Mouse (Mus musculus) heart, embryonic 13.5 days (tissue): ENCODE data around the gene Clec4g. TPM values are rescaled to one million over a fixed set of nuclear protein-coding genes. Genes with fewer than 3 reads are reported as not detected.
"Not testable (repeated sequence)": the region's sequence is repeated elsewhere in the genome, so short reads cannot be mapped to it uniquely, and the experiment has no call there.

Source experiments
- ATAC-seq: fragments of 200-750 bp; cut with Nextera tagmentation; 2 replicates; pipeline ENCODE4 v1.8.0; 2017; ENCODE audit warnings: moderate TSS enrichment; ENCODE audit not compliant: insufficient number of reproducible peaks, low FRiP score, low TSS enrichment; ENCODE audit errors: extremely low read depth
- H3K27ac ChIP-seq: fragments of 300-500 bp; sonication (generic); replicated peaks from 2 replicates; pipeline ENCODE4 v1.5.1; 2015; ENCODE audit warnings: moderate library complexity, mild to moderate bottlenecking, inconsistent platforms
- H3K27me3 ChIP-seq: fragments of 300-500 bp; sonication (generic); replicated peaks from 2 replicates; pipeline ENCODE4 v1.6.1; 2015; ENCODE audit warnings: mild to moderate bottlenecking, inconsistent platforms
- H3K36me3 ChIP-seq: fragments of 300-500 bp; sonication (generic); 2 replicates; pipeline ENCODE4 v1.6.1; 2015; ENCODE audit warnings: mild to moderate bottlenecking, inconsistent platforms
- H3K4me1 ChIP-seq: fragments of 300-500 bp; sonication (generic); 2 replicates; pipeline ENCODE4 v1.6.1; 2015; ENCODE audit warnings: inconsistent platforms
- H3K4me2 ChIP-seq: fragments of 300-500 bp; sonication (generic); 2 replicates; pipeline ENCODE4 v1.6.1; 2015; ENCODE audit warnings: inconsistent platforms, mild to moderate bottlenecking, moderate library complexity
- H3K4me3 ChIP-seq: fragments of 300-500 bp; sonication (generic); 2 replicates; pipeline ENCODE4 v1.5.1; 2015; ENCODE audit warnings: moderate library complexity, mild to moderate bottlenecking, inconsistent platforms
- H3K9ac ChIP-seq: fragments of 300-500 bp; sonication (generic); 2 replicates; pipeline ENCODE4 v1.6.1; 2015; ENCODE audit warnings: inconsistent platforms, mild to moderate bottlenecking, moderate library complexity
- H3K9me3 ChIP-seq: fragments of 300-500 bp; sonication (generic); 2 replicates; pipeline ENCODE4 v1.6.1; 2016; ENCODE audit warnings: inconsistent platforms
- WGBS: fragments of 180-500 bp; shearing (Covaris S2); methylation state at CpG from one replicate; pipeline ENCODE4 v1.1.7; 2015; ENCODE audit warnings: mixed read lengths; 5-methylcytosine and 5-hydroxymethylcytosine counted together
- polyA plus RNA-seq: library from polyadenylated mRNA; unstranded; fragments of >200 nt; fragmentation: Nextera tagmentation; extraction: Ambion mirVana; gene quantifications from 2 replicates; pipeline ENCODE4 v1.2.1, GENCODE M21; 2015

Clec4g gene
- polyA plus RNA-seq: 3.7 and 5.9 TPM in 2 replicates

GRCm38 (mm10) chr8:3720551-3720950, at the start of gene Clec4g:
Gene Clec4g, minus strand, starts transcription at chr8:3720651.
- Histone ChIP-seq H3K27me3 (no peaks in the 10 kb centered on the region), H3K36me3 (no peaks in the 10 kb centered on the region), H3K9ac (no peak within 1 kb of the TSS), H3K27ac (no peak within 1 kb of the TSS), H3K4me1 (peaks cover 15% of the 10 kb centered on the region), H3K4me2 (no peak within 1 kb of the TSS; the same call in 1 of the 2 replicates), H3K4me3 (no peak within 1 kb of the TSS), H3K9me3 (no peaks in the 10 kb centered on the region)
- WGBS: 59% methylated on average over 5 of the region's 5 CpGs
- no peak for ATAC-seq

GRCm38 (mm10) chr8:3768641-3769040, 48.2 kb upstream of the Clec4g start:
- WGBS: 62% methylated on average over 5 of the region's 5 CpGs
- H3K4me2 ChIP-seq, H3K27me3 ChIP-seq, H3K36me3 ChIP-seq, H3K9ac ChIP-seq, H3K4me3 ChIP-seq, H3K27ac ChIP-seq, H3K4me1 ChIP-seq, ATAC-seq: not testable (repeated sequence)
- peaks cover 15% of the 10 kb centered on the region for H3K9me3 ChIP-seq

GRCm38 (mm10) chr8:3754261-3754850, 33.9 kb upstream of the Clec4g start:
- H3K36me3 ChIP-seq: no peaks in the 10 kb centered on the region
- no peak overlapping the region for H3K4me3 ChIP-seq
- no peak overlapping the region for H3K4me2 ChIP-seq
- peak; percentile 99 for ATAC-seq
- H3K4me1 ChIP-seq: no peaks in the 10 kb centered on the region
- no peaks in the 10 kb centered on the region for H3K27me3 ChIP-seq
- H3K9me3 ChIP-seq: peaks cover 24% of the 10 kb centered on the region
- H3K9ac ChIP-seq: no peak overlapping the region
- no peak overlapping the region for H3K27ac ChIP-seq
- 62% methylated on average over 18 of the region's 18 CpGs for WGBS

- no peak for ATAC-seq
- Histone ChIP-seq H3K27me3 (no peaks in the 10 kb centered on the region), H3K4me3 (no peak within 1 kb of the TSS), H3K4me1 (no peaks in the 10 kb centered on the region), H3K9me3 (peaks cover 18% of the 10 kb centered on the region), H3K27ac (no peak within 1 kb of the TSS), H3K36me3 (no peaks in the 10 kb centered on the region), H3K9ac (no peak within 1 kb of the TSS), H3K4me2 (no peak within 1 kb of the TSS)
- WGBS: 87% methylated on average over 4 of the region's 4 CpGs
These were observed 28.3 kb upstream of the Clec4g start, which contains the start of gene Cd209a for GRCm38 (mm10) chr8:3748761-3749160. Gene Cd209a, minus strand, starts transcription at chr8:3748984.

- Histone ChIP-seq H3K27ac (no peak overlapping the region), H3K4me1 (no peaks in the 10 kb centered on the region), H3K4me2 (no peak overlapping the region), H3K9ac (no peak overlapping the region), H3K4me3 (no peak overlapping the region), H3K27me3 (no peaks in the 10 kb centered on the region), H3K36me3 (no peaks in the 10 kb centered on the region), H3K9me3 (no peaks in the 10 kb centered on the region)
- 72% methylated on average over 2 of the region's 2 CpGs for WGBS
- no peak for ATAC-seq
These were observed 16.5 kb upstream of the Clec4g start for GRCm38 (mm10) chr8:3736947-3737346.

GRCm38 (mm10) chr8:3735599-3735998, 15.1 kb upstream of the Clec4g start:
- WGBS: 78% methylated on average over 2 of the region's 2 CpGs
- H3K27ac ChIP-seq: no peak overlapping the region
- no peaks in the 10 kb centered on the region for H3K27me3 ChIP-seq
- H3K4me1 ChIP-seq: no peaks in the 10 kb centered on the region
- H3K4me3 ChIP-seq: no peak overlapping the region
- H3K4me2 ChIP-seq: no peak overlapping the region
- ATAC-seq: no peak
- H3K36me3 ChIP-seq: no peaks in the 10 kb centered on the region
- H3K9me3 ChIP-seq: no peaks in the 10 kb centered on the region
- H3K9ac ChIP-seq: no peak overlapping the region

GRCm38 (mm10) chr8:3734084-3734483, 13.6 kb upstream of the Clec4g start:
- Histone ChIP-seq H3K4me2 (no peak overlapping the region), H3K27me3 (no peaks in the 10 kb centered on the region), H3K27ac (no peak overlapping the region), H3K36me3 (no peaks in the 10 kb centered on the region), H3K4me3 (no peak overlapping the region), H3K9ac (no peak overlapping the region), H3K9me3 (no peaks in the 10 kb centered on the region), H3K4me1 (no peaks in the 10 kb centered on the region)
- 44% methylated on average over 1 of the region's 1 CpGs for WGBS
- no peak for ATAC-seq

GRCm38 (mm10) chr8:3721041-3721440, 590 bp upstream of the Clec4g start:
- ATAC-seq: no peak
- H3K27me3 ChIP-seq: no peaks in the 10 kb centered on the region
- H3K27ac ChIP-seq: no peak overlapping the region
- H3K9ac ChIP-seq: no peak overlapping the region
- H3K36me3 ChIP-seq: no peaks in the 10 kb centered on the region
- no peaks in the 10 kb centered on the region for H3K9me3 ChIP-seq
- WGBS: 18% methylated on average over 1 of the region's 1 CpGs
- no peak overlapping the region for H3K4me2 ChIP-seq
- H3K4me1 ChIP-seq: peaks cover 15% of the 10 kb centered on the region
- no peak overlapping the region for H3K4me3 ChIP-seq

GRCm38 (mm10) chr8:3718559-3718958, 1.9 kb downstream of the Clec4g start:
- H3K27ac ChIP-seq: no peak overlapping the region
- H3K4me3 ChIP-seq: no peak overlapping the region
- H3K27me3 ChIP-seq: no peaks in the 10 kb centered on the region
- no peak overlapping the region for H3K4me2 ChIP-seq
- H3K9me3 ChIP-seq: no peaks in the 10 kb centered on the region
- H3K9ac ChIP-seq: no peak overlapping the region
- no peaks in the 10 kb centered on the region for H3K36me3 ChIP-seq
- WGBS: 17% methylated on average over 14 of the region's 14 CpGs
- ATAC-seq: no peak
- H3K4me1 ChIP-seq: peaks cover 15% of the 10 kb centered on the region

- peaks cover 15% of the 10 kb centered on the region for H3K4me1 ChIP-seq
- H3K36me3 ChIP-seq: no peaks in the 10 kb centered on the region
- no peaks in the 10 kb centered on the region for H3K27me3 ChIP-seq
- no peak overlapping the region for H3K9ac ChIP-seq
- H3K27ac ChIP-seq: peak overlapping the region; percentile 48; the same call in 1 of the 2 replicates
- 45% methylated on average over 12 of the region's 12 CpGs for WGBS
- no peaks in the 10 kb centered on the region for H3K9me3 ChIP-seq
- no peak overlapping the region for H3K4me2 ChIP-seq
- ATAC-seq: 0 out of 2 replicates have a peak, but pooled peaks have one; percentile 15
- no peak overlapping the region for H3K4me3 ChIP-seq
These were observed 3.0 kb downstream of the Clec4g start for GRCm38 (mm10) chr8:3717321-3717954.

GRCm38 (mm10) chr8:3711646-3712045, 8.8 kb downstream of the Clec4g start:
- Histone ChIP-seq H3K36me3 (no peaks in the 10 kb centered on the region), H3K4me1 (no peaks in the 10 kb centered on the region), H3K27me3 (no peaks in the 10 kb centered on the region), H3K9ac (no peak overlapping the region), H3K4me3 (no peak overlapping the region), H3K4me2 (no peak overlapping the region), H3K9me3 (no peaks in the 10 kb centered on the region), H3K27ac (peak overlapping the region; percentile 61; the same call in 1 of the 2 replicates)
- no peak for ATAC-seq
- 32% methylated on average over 2 of the region's 2 CpGs for WGBS

- no peaks in the 10 kb centered on the region for H3K4me1 ChIP-seq
- no peak overlapping the region for H3K27ac ChIP-seq
- H3K9ac ChIP-seq: no peak overlapping the region
- WGBS: 69% methylated on average over 3 of the region's 3 CpGs
- H3K36me3 ChIP-seq: no peaks in the 10 kb centered on the region
- H3K4me2 ChIP-seq: no peak overlapping the region
- H3K4me3 ChIP-seq: no peak overlapping the region
- ATAC-seq: no peak
- H3K9me3 ChIP-seq: no peaks in the 10 kb centered on the region
- no peaks in the 10 kb centered on the region for H3K27me3 ChIP-seq
These were observed 10.1 kb downstream of the Clec4g start for GRCm38 (mm10) chr8:3710312-3710711.
